Mouse (Mus musculus): ENCODE measurements around the gene Polrmt.

DNA sequence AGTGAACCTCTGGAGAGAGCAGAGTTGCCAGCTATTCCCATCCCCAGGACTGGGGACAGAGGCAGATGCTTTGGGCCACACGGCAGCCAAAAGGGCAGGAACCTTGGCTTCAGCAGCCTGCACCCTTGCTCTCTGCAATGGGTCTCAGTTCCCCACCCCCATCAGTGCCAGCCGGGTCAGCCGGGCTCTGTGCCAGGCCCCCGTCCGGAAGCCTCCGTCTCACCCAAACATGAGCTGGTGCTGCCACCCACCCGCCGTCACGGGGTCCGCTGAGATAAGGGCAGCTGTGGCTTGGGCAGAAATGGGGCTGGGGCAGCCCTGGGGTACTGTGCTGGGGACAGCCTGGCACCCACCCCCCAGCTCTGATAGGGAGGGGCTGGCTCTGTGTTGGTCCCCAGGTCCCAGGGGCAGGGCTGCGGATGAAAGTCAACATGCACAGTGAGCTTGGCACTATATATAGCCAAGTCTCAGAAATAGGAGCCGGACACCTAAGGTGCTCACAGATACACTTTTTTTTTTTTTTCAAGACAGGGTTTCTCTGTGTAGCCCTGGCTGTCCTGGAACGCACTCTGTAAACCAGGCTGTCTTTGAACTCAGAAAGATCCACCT is 16.9 kb downstream of the Polrmt start:
- TF ChIP-seq CTCF (IDR thresholded peaks at IDR 0.05; ENCODE audit: low read depth, low read length) (no peak), POLR2A (IDR thresholded peaks at IDR 0.05; ENCODE audit: extremely low read depth, insufficient read depth, low read length) (no peak)
